Mouse (Mus musculus) fat pad, adult 2 months (tissue): ENCODE results near the gene Foxj1.
A peak's percentile ranks its signal among the peaks of the same experiment; 100 is the strongest.
"Not testable (repeated sequence)": the region's sequence is repeated elsewhere in the genome, so short reads cannot be mapped to it uniquely, and the experiment has no call there.

Experiments
- DNase-seq: peaks from one replicate; pipeline ENCODE4 v3.0.0-alpha.2; 2011; ENCODE audit warnings: low read depth, low spot score; ENCODE audit errors: extremely low read depth

Foxj1 gene

GRCm38 (mm10) chr11:116335244-116336036, at the start of gene Foxj1:
Gene Foxj1 (minus strand): TSS chr11:116335399.
- DNase-seq: no peak

DNA sequence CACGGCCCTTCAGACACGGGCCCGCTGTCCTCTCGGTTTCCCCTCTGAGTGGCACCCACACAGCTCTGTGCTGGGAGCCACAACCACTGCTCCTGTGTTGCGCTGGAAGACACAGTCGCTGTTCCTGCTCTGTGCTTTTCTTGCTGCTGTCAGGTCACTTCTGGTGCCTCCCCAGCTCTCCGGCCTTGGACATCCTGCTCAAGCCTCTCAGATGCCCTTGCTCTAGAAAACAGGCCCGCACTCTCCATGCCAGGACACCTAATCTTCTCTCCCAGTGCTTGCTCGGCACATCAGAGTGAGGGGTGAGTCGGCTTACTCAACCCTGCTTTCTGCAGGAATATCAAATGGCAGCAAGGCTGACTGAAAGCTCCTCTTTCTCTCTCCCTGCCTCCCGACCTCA, 49.0 kb upstream of the Foxj1 start:
- DNase-seq: no peak

DNA sequence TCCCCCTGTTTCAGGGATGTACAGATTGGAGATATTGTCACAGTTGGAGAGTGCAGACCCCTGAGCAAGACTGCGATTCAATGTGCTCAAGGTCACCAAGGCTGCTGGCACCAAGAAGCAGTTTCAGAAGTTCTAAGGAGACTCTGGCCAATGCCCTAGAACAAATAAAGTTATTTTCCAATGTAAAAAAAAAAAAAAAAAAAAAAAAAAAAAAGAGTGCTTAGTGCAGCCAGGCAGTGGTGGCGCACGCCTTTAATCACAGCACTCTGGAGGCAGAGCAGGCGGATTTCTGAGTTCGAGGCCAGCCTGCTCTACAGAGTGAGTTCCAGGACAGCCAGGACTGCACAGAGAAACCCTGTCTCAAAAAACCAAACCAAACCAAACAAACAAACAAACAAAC, 47.9 kb upstream of the Foxj1 start:
- not testable (repeated sequence) for DNase-seq

DNA sequence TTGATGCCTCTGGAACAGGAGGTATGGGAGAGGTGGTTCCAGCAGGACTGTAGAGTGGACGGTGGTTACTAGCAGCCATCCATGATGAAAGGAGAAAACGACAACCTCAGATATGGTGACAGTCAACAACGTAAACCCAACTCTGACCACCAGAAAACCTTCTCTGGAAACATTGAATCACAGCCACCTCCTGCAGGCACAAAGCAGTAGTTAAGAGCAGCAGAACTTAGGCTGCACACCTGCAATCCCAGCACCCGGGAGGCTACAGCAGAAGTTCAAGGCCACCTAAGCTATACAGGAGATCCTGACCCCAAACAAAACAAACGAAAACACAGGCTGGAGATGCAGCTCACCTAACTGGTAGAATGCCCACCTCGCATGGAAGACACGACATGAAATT, 45.6 kb upstream of the Foxj1 start:
- no peak for DNase-seq

- DNase-seq: no peak
Measured at GRCm38 (mm10) chr11:116379530-116379929, 44.3 kb upstream of the Foxj1 start.

DNA sequence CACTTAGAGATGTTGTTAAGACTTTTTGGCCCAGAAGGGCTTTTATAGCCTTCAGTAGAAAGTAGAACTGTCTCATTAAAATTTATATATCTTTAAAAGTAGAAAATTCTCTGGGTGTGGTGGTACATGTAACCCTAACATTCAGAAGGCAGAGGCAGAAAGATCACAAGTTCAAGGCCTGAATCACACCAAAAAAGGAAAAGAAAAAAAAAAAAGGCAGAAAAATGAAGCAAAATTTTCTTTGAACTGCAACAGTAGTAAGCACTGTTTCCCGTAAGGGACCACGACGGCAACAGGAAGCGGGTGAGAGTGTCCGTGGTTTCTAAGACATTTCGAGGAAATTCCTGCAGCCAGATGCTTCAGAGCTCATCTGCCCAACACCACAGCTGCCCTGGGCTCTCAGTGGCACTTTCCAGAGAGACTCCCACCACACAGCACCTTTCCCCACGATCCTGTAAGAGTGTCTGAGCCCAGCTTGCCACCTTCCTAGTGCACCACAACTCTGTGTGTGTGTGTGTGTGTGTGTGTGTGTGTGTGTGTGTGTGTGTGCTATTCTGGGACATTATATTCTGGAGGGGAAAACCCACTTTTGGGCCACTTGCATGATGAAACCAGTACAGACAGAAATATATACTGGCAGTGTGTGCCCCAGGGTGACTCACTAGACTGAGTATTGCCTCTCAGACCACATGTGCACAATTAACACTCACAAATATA, 41.9 kb upstream of the Foxj1 start:
- no peak for DNase-seq

GRCm38 (mm10) chr11:116371894-116372450, 36.8 kb upstream of the Foxj1 start:
- no peak for DNase-seq

DNA sequence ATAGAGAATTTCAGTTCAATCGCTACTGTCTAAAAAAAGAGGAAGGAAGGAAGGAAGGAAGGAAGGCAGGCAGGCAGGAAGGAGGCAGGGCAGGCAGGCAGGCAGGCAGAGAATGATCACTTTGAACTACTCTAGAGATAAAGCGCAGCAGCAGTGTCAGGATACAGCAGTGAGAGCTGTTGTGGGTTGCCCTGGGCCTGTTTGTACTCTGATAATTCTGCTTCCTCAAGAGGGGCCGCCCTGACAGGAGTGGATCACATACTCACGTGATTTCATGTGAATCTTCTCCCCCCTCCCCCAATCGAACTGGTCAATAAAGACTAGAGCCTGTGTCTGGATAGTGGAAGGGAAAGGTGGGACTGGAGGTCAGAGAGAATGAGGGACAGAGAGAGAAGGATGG, 34.4 kb upstream of the Foxj1 start:
- DNase-seq: no peak

GRCm38 (mm10) chr11:116369051-116369450, 33.9 kb upstream of the Foxj1 start:
- no peak for DNase-seq

DNA sequence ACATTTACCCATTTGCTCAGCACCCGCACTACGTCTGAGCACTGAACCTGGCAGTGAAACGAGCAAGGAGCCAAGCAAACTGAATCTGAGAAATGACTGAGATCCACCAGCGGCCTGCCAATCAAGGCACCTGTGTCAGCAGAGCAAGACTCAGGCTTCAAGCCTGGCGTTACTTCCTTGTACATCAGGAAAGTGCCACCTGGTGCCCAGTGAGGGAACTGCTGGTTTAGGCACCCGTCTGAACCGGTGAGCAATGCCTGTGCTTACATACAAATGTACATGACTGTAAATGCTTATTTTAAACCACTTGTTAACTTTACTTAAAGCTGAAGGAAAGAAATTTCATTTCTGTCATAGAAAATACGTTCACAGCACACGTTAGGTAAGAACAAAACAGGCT, 32.9 kb upstream of the Foxj1 start:
- peak; percentile 13 for DNase-seq

DNA sequence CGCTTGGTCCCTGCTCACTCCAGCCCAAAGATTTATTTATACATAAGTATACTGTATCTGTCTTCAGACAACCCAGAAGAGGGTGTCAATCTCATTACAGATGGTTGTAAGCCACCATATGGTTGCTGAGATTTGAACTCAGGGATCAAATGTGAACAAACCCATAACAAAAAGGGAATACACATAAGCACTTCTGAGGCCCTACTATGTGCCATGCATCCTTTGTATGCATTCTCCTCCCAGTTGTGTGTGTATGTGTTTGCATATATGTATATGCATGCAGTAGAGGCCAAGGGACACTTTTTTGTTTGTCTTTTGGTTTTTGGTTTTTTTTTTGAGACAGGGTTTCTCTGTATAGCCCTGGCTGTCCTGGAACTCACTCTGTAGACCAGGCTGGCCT, 31.4 kb upstream of the Foxj1 start:
- DNase-seq: no peak

DNA sequence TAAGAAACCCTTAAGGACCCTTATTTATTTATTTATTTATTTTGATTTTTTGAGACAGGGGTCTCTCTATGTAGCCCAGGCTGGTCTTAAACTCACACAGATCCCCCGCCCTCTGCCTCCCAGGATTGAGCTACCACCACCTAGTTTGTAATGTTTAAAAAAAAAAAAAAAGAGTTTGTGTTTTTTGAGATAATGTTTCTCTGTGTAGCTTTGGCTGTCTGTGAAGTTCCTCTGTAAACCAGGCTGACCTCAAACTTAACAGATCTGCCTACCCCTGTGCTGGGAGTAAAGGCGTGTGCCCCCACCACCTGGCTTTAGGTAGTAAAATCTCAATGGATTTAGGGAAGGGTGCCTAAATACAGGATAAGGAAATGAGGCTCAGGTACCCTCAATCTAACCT, 30.9 kb upstream of the Foxj1 start:
- DNase-seq: no peak

GRCm38 (mm10) chr11:116365432-116365831, 30.2 kb upstream of the Foxj1 start:
- no peak for DNase-seq

GRCm38 (mm10) chr11:116362015-116362414, 26.8 kb upstream of the Foxj1 start:
- DNase-seq: peak; percentile 34

- DNase-seq: peak; percentile 8
Measured at GRCm38 (mm10) chr11:116360915-116361314, 25.7 kb upstream of the Foxj1 start.

DNA sequence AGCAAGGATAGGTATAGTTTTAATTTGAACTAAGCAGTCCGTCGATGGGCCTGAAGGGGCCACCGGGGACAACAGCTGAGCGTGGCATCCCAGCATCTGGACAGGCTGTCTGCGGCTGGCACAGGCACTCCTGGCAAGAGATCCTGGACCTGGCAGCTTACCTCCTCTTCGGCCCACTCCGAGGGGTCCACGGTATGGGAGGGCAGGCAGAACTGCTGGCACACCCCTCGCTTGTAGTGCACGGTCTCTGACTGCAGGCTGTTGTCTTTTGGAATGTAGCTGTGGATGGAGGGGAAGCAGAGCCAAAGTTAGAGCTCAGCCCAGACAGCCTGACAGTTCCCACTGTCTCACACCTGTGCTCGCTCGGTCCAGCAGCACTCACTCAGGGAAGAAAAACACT, 24.5 kb upstream of the Foxj1 start:
- no peak for DNase-seq

DNA sequence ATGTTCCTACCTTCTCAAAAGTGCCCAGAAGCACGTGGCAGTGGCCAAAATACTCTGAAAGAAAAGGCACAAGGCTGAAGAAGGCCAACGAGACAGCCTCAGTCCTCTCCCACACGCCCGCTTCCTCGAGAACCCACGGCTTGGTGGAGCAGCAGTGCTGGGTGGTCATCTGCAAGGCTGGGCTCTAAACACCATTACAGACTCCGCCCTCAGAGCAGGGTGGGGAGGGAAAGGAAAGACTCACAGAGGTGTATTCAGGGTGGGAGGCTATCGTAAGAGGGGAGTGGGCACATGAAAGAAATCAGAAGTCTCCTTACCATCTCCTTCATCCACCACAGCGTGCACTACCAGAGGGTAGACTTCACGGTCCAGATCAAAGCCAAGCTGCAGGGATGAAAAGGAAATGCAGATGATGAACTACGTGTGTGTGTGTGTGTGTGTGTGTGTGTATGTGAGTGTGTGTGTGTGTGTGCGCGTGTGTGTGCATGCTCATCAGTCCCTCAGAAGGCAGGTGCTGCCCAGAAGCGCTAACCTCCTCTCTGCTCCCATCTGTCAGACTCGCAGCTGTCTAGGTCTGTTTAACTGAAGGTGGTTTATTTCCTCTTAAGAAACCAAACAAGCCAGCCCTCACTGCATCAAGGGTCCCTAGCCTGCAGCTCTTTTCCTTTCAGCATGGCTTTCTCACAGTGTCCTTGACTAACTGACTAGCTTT, 23.9 kb upstream of the Foxj1 start:
- no peak for DNase-seq

DNA sequence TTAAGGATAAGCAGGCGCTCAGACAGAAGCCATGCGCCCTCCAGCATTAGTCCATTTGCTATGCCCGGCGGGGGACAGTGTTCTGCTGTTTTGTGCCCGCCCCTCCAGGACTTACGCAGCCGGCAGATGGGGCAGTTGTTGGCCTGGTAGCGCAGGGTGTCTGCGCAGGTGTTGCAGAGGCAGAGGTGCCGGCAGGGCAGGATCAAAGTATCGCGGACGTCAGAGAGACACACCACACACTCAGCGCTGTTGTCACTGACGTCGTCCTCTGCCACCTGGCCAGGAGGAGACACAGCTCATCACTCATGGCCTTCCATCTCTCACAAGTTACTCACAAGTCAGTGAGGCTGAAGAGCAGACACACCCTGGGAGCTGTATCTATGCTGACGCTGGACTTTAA, 19.3 kb upstream of the Foxj1 start:
- DNase-seq: no peak

GRCm38 (mm10) chr11:116353535-116353934, 18.3 kb upstream of the Foxj1 start:
- no peak for DNase-seq

DNA sequence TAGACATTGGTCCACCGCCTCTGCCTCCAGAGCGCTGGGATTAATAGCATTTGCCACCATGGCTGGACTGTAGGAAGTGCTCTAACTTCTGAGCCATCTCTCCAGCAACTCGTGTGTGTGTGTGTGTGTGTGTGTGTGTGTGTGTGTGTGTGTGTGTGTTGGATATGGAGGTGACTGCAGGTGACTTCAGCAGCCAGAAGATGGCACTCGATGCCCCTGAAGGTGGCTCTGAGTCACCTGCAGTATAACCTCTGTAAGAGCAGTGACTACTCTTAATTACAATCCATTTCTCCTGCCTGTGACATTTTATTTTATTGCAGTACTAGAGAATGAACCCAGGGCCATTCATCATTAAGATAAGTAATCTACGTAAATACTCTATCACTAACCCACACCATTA, 16.1 kb upstream of the Foxj1 start:
- no peak for DNase-seq

GRCm38 (mm10) chr11:116347955-116348354, 12.8 kb upstream of the Foxj1 start:
- DNase-seq: no peak

DNA sequence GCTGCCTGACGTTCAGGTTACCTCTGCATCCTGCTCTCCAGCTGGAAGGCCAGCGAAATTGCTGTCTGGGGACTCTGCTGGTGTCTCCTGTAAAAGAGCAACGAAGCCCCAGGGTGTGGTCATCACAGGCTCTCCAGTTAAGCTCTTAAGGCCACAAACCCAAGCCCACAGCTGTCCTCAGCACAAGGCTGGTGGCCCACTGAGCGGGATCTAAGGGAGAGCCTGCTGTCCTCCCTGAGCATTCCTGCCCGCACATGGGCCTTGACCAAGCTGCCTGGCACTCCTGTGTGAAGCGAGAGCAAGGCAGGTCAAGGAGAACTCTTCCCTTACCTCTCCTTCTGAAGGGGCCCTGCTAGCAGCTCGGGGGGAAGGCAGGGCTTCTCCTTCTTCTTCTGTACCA, 11.8 kb upstream of the Foxj1 start:
- DNase-seq: no peak
